Mouse (Mus musculus): ENCODE data around the gene Oasl2. TPM values are rescaled to one million over a fixed set of nuclear protein-coding genes. Genes with fewer than 3 reads are reported as not detected.

Oasl2 gene
- total and polyA plus RNA-seq, 3 experiments = 0.31 TPM; not detected in 2

DNA sequence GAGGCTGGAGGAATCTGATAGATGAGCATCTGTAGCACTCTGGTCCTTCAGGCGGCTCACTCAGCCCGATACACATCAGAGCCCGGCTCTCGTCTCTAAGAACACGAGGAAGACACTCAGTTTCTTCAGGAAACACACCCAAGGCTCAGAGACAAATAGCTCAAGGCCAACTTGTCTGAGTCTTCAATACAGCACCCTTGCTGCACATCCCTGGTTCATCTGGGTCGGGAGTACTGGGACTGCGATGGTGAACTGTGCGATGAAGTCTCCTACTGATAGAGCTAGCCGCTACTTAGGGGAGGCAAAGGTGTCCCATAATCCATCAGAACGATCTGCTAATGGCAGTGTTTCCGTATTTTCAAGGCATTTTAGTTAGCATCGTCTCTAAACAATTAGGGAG is 38.2 kb upstream of the Oasl2 start, which contains the start of gene Gm9936:
Gene Gm9936 (minus strand): TSS at position 101 of the 400 bp plus-strand sequence.
- H3K9me3 ChIP-seq (replicated peaks; ENCODE audit: low read length) = no peaks in the 10 kb centered on the region
- in situ Hi-C loops (cut with MboI; ENCODE audit: low pct_ligation_motif_present, low pct_unique_long_range_greater_than_20kb, low sequenced_read_pairs) = no loop called here
- H3K27me3 ChIP-seq (replicated peaks) = peaks cover 11% of the 10 kb centered on the region
- peak within 1 kb of the TSS in 2 of 3 experiments; percentile 29 to 43 for H3K4me3 ChIP-seq (replicated peaks in 1 of 3; ENCODE audit: low read depth in 2 of 3, low read length in 2 of 3, poor library complexity in 1 of 3)
- DNase-seq (ENCODE audit: extremely low read depth) = no peak
- no peaks in the 10 kb centered on the region for H3K36me3 ChIP-seq (replicated peaks in 1 of 2; ENCODE audit: control insufficient read depth in 1 of 2, insufficient read depth in 1 of 2, low read length in 1 of 2)
- TF ChIP-seq E2F4 (IDR thresholded peaks at IDR 0.05; ENCODE audit: insufficient replicate concordance, low read depth, low read length) (no peak), NELFE (IDR thresholded peaks at IDR 0.05; ENCODE audit: low read depth, low read length) (no peak), EP300 (IDR thresholded peaks at IDR 0.05; ENCODE audit: low read length) (no peak), RCOR1 (conservative IDR thresholded peaks at IDR 0.05; ENCODE audit: low read depth, low read length) (no peak), MXI1 (IDR thresholded peaks at IDR 0.05; ENCODE audit: low read depth, low read length) (no peak), MEF2A (IDR thresholded peaks at IDR 0.05; ENCODE audit: borderline replicate concordance, low read depth, low read length) (no peak), USF2 (conservative IDR thresholded peaks at IDR 0.05; ENCODE audit: low read depth, low read length) (no peak), IRF4 (IDR thresholded peaks at IDR 0.05; ENCODE audit: low read depth, low read length) (no peak), SIN3A (IDR thresholded peaks at IDR 0.05; ENCODE audit: low read length) (no peak), SMC3 (IDR thresholded peaks at IDR 0.05; ENCODE audit: low read depth, low read length) (no peak), PAX5 (IDR thresholded peaks at IDR 0.05; ENCODE audit: low read length) (no peak), ZMIZ1 (IDR thresholded peaks at IDR 0.05; ENCODE audit: low read depth, low read length) (no peak), BHLHE40 (IDR thresholded peaks at IDR 0.05; ENCODE audit: low read depth, low read length) (no peak), ETS1 (conservative IDR thresholded peaks at IDR 0.05; ENCODE audit: low read depth, low read length) (no peak), USF1 (IDR thresholded peaks at IDR 0.05; ENCODE audit: low read depth, low read length) (no peak), MAX (IDR thresholded peaks at IDR 0.05; ENCODE audit: low read length) (no peak), HCFC1 (IDR thresholded peaks at IDR 0.05; ENCODE audit: low read depth, low read length) (no peak)
- H3K9ac ChIP-seq (ENCODE audit: insufficient read depth, low read depth) = peak within 1 kb of the TSS; percentile 37; the same call in 1 of the 2 replicates
- dilution Hi-C loops (cut with MboI; ENCODE audit: extremely low pct_ligation_motif_present, extremely low pct_unique_long_range_greater_than_20kb, low sequenced_read_pairs) = no loop called here
- no peaks in the 10 kb centered on the region for H3K79me2 ChIP-seq (replicated peaks; ENCODE audit: control insufficient read depth, extremely low read depth, insufficient read depth, poor library complexity, severe bottlenecking)
- peaks cover 8 to 32% of the 10 kb centered on the region in 2 experiments for H3K4me1 ChIP-seq (ENCODE audit: control insufficient read depth in 1 of 2, insufficient read depth in 2 of 2)
- peak within 1 kb of the TSS; percentile 60; the same call in 1 of the 2 replicates for H3K4me2 ChIP-seq (ENCODE audit: insufficient read depth, low read depth, poor library complexity, severe bottlenecking)
- no peak within 1 kb of the TSS for H3K27ac ChIP-seq (ENCODE audit: insufficient read depth, low read depth)

DNA sequence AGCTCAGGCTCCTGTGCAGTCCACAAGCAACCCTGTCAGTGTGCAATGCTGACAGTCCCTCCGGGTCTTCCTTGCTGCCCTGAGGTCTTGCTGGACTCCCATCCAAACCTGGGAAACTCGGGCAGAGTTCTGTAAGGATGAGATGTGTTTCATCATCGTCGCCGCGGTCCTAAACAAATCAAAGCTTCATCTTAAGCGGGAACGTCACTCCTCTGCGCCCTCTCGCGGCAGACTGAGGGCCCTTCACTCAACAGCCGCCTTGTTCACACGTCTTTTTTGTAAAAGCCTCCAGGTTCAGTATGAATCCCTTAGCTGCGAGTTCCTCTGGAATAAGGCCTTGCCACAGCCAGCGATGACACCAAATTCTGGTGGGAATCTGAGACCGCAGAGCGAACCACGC is 37.5 kb upstream of the Oasl2 start:
- Histone ChIP-seq H3K4me1 (ENCODE audit: control insufficient read depth in 1 of 2, insufficient read depth in 2 of 2) (peaks cover 8 to 30% of the 10 kb centered on the region in 2 experiments), H3K4me2 (ENCODE audit: insufficient read depth, low read depth, poor library complexity, severe bottlenecking) (peak overlapping the region; percentile 60; the same call in 1 of the 2 replicates), H3K27ac (ENCODE audit: insufficient read depth, low read depth) (no peak overlapping the region), H3K9ac (ENCODE audit: insufficient read depth, low read depth) (peak overlapping the region; percentile 37; the same call in 1 of the 2 replicates), H3K9me3 (replicated peaks; ENCODE audit: low read length) (no peaks in the 10 kb centered on the region), H3K79me2 (replicated peaks; ENCODE audit: control insufficient read depth, extremely low read depth, insufficient read depth, poor library complexity, severe bottlenecking) (no peaks in the 10 kb centered on the region), H3K36me3 (replicated peaks in 1 of 2; ENCODE audit: control insufficient read depth in 1 of 2, insufficient read depth in 1 of 2, low read length in 1 of 2) (no peaks in the 10 kb centered on the region), H3K27me3 (replicated peaks) (peaks cover 11% of the 10 kb centered on the region), H3K4me3 (replicated peaks in 1 of 3; ENCODE audit: low read depth in 2 of 3, low read length in 2 of 3, poor library complexity in 1 of 3) (peak overlapping the region in 2 of 3 experiments; percentile 29 to 43)
- no peak for TF ChIP-seq JUN (IDR thresholded peaks at IDR 0.05; ENCODE audit: insufficient read depth, low read depth, low read length)
- no peak for TF ChIP-seq NELFE (IDR thresholded peaks at IDR 0.05; ENCODE audit: low read depth, low read length)
- TF ChIP-seq MAX (IDR thresholded peaks at IDR 0.05; ENCODE audit: low read length) = no peak
- TF ChIP-seq JUND (conservative IDR thresholded peaks at IDR 0.05; ENCODE audit: low read depth, low read length) = no peak
- no peak for TF ChIP-seq MYC (IDR thresholded peaks at IDR 0.05; ENCODE audit: low read depth, low read length)
- no peak for TF ChIP-seq HCFC1 (IDR thresholded peaks at IDR 0.05; ENCODE audit: low read depth, low read length)
- no peak for TF ChIP-seq CHD2 (IDR thresholded peaks at IDR 0.05; ENCODE audit: low read length)
- no peak for TF ChIP-seq ZMIZ1 (IDR thresholded peaks at IDR 0.05; ENCODE audit: low read depth, low read length)
- no peak for TF ChIP-seq USF2 (conservative IDR thresholded peaks at IDR 0.05; ENCODE audit: low read depth, low read length)
- no peak for TF ChIP-seq MAZ (IDR thresholded peaks at IDR 0.05; ENCODE audit: low read depth, low read length)
- TF ChIP-seq ZNF384 (IDR thresholded peaks at IDR 0.05; ENCODE audit: low read depth, low read length) = no peak
- TF ChIP-seq RAD21 (IDR thresholded peaks at IDR 0.05; ENCODE audit: low read depth, low read length) = peak; percentile 59
- peak; percentile 81 for TF ChIP-seq SMC3 (IDR thresholded peaks at IDR 0.05; ENCODE audit: low read depth, low read length)
- TF ChIP-seq MXI1 (IDR thresholded peaks at IDR 0.05; ENCODE audit: low read depth, low read length) = no peak
- TF ChIP-seq CHD1 (IDR thresholded peaks at IDR 0.05; ENCODE audit: low read depth, low read length) = no peak
- peak; percentile 60 to 85 for TF ChIP-seq CTCF (conservative IDR thresholded peaks at IDR 0.05 in 1 of 2, IDR thresholded peaks at IDR 0.05 in 1 of 2; ENCODE audit: low read depth in 2 of 2, low read length in 2 of 2)
- dilution Hi-C loops (cut with MboI; ENCODE audit: extremely low pct_ligation_motif_present, extremely low pct_unique_long_range_greater_than_20kb, low sequenced_read_pairs) = no loop called here
- in situ Hi-C loops (cut with MboI; ENCODE audit: low pct_ligation_motif_present, low pct_unique_long_range_greater_than_20kb, low sequenced_read_pairs) = no loop called here
- DNase-seq (ENCODE audit: extremely low read depth) = peak; percentile 83
